Mouse (Mus musculus) neural tube, embryonic 11.5 days (tissue): Measurements from ENCODE around the gene Lrfn1. TPM values are rescaled to one million over a fixed set of nuclear protein-coding genes. Genes with fewer than 3 reads are reported as not detected.

ENCODE experiments used
- ATAC-seq: fragments of 200-750 bp; cut with Nextera tagmentation; 2 replicates; pipeline ENCODE4 v1.8.0; 2017; ENCODE audit warnings: moderate number of reproducible peaks, mild to moderate bottlenecking, moderate TSS enrichment, moderate library complexity; ENCODE audit not compliant: insufficient read depth, low FRiP score, low TSS enrichment
- DNase-seq: peaks from one replicate; pipeline ENCODE4 v3.0.0-alpha.2; 2015; ENCODE audit warnings: low spot score
- H3K27ac ChIP-seq: fragments of 300-500 bp; sonication (generic); 2 replicates; pipeline ENCODE4 v1.5.1; 2014; ENCODE audit warnings: low read depth, mild to moderate bottlenecking, low read length
- H3K27me3 ChIP-seq: fragments of 300-500 bp; sonication (generic); 2 replicates; pipeline ENCODE4 v1.6.1; 2014; ENCODE audit warnings: mild to moderate bottlenecking, low read length, mixed read lengths; ENCODE audit not compliant: control insufficient read depth, insufficient read depth
- H3K36me3 ChIP-seq: fragments of 300-500 bp; sonication (generic); 2 replicates; pipeline ENCODE4 v1.6.1; 2014; ENCODE audit warnings: mild to moderate bottlenecking, low read length, moderate library complexity, mixed read lengths; ENCODE audit not compliant: control insufficient read depth, insufficient read depth
- H3K4me1 ChIP-seq: fragments of 300-500 bp; sonication (generic); 2 replicates; pipeline ENCODE4 v1.6.1; 2014; ENCODE audit warnings: low read length, mixed read lengths; ENCODE audit not compliant: control insufficient read depth, insufficient read depth
- H3K4me2 ChIP-seq: fragments of 300-500 bp; sonication (generic); 2 replicates; pipeline ENCODE4 v1.6.1; 2014; ENCODE audit warnings: low read depth, mild to moderate bottlenecking, moderate library complexity
- H3K4me3 ChIP-seq: fragments of 300-500 bp; sonication (generic); 2 replicates; pipeline ENCODE4 v1.5.1; 2014; ENCODE audit warnings: low read depth, low read length
- H3K9ac ChIP-seq: fragments of 300-500 bp; sonication (generic); 2 replicates; pipeline ENCODE4 v1.6.1; 2014; ENCODE audit warnings: mild to moderate bottlenecking, low read length
- H3K9me3 ChIP-seq: fragments of 300-500 bp; sonication (generic); 2 replicates; pipeline ENCODE4 v1.6.1; 2016; ENCODE audit warnings: low read length; ENCODE audit not compliant: control insufficient read depth
- WGBS: fragments of 180-500 bp; shearing (Covaris S2); extraction: QIAGEN DNeasy Blood & Tissue Kit; methylation state at CpG from one replicate; pipeline ENCODE4 v1.1.7; 2014; 5-methylcytosine and 5-hydroxymethylcytosine counted together
- polyA plus RNA-seq: library from polyadenylated mRNA; unstranded; fragments of >200 nt; fragmentation: Nextera tagmentation; extraction: Ambion mirVana; gene quantifications from 2 replicates; pipeline ENCODE4 v1.2.1, GENCODE M21; 2014

The Lrfn1 gene
- polyA plus RNA-seq, 1 experiment from 2014 or later = 9.9 TPM

DNA sequence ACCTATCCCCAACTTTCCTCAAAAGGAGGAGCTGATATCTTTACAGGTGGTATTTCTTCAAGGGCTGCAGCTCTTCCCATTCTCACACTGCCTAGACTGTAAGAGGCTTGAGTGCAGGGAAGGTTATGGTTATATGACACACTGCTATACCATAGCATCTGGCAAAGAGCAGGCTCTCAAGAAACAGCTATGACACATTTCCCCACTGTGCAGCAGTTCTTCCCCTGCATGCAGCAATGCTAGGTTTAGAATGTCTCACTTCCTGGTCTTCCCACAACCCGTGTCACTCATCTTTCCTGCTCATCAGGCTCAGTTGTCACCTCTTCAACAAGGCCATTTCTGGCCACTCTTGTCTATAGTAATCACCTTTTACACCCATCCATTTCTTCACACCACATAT, 21.3 kb upstream of the Lrfn1 start:
- Histone ChIP-seq H3K27me3 (no peaks in the 10 kb centered on the region), H3K9me3 (no peaks in the 10 kb centered on the region), H3K4me3 (no peak overlapping the region), H3K27ac (no peak overlapping the region), H3K4me2 (no peak overlapping the region), H3K4me1 (peaks cover 12% of the 10 kb centered on the region), H3K36me3 (no peaks in the 10 kb centered on the region), H3K9ac (no peak overlapping the region)
- ATAC-seq = no peak
- no peak for DNase-seq
- WGBS = 96% methylated on average over 1 of the region's 1 CpGs

DNA sequence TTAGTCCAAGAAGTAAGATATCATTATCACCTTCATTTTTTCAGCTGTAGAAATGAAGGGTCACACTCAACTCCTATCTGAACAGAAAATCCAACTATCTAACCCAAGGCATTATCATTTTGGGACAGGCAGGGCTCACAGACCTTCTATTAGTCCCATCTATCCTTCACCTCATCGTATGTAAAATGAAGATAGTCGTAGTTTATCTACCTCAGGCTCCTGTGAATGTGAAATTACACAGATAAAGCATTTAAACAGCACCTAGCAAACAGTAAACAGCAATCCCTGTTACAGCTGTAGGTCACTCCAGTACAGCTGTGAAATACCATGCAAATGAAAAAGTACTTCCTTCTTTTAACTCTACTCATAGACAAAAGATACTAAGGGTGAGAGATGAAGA, 19.5 kb upstream of the Lrfn1 start:
- Histone ChIP-seq H3K4me2 (no peak overlapping the region), H3K27me3 (no peaks in the 10 kb centered on the region), H3K9me3 (no peaks in the 10 kb centered on the region), H3K27ac (no peak overlapping the region), H3K9ac (no peak overlapping the region), H3K36me3 (no peaks in the 10 kb centered on the region), H3K4me1 (peaks cover 13% of the 10 kb centered on the region), H3K4me3 (no peak overlapping the region)
- 90% methylated on average over 2 of the region's 2 CpGs for WGBS
- ATAC-seq (no peak), DNase-seq (no peak)

DNA sequence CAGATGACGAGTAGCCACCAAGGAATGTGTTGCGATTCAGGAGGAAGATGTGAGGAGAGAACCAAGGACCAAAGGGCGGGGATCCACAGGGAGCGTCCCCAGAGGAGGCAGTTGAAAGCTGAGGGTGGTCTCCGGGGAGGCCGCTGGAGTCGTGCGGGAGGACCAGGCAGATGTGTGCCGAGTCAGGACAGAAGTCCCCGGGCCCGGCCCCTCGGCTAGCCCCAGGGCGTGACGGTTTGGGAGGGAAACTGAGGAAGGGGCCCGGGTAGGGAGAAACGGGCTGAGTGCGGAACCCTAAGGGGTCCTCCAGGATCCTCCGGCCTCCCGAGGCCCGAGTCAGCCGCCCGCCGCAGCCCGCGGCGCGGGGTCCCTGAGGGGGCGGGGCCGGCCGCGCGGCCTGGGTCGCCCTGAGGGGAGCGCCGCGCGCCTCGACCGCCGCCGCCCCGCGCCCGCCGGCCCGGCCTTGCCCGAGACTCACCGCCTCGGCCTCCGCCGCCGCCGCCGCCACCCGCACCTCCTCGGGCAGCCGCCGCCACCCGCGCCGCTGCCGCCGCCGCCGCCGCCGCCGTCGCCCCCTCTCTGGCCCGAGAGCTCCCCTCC, 16.0 kb upstream of the Lrfn1 start:
- ATAC-seq (peak; percentile 54), DNase-seq (peak; percentile 32)
- H3K9me3 ChIP-seq = no peaks in the 10 kb centered on the region
- no peaks in the 10 kb centered on the region for H3K36me3 ChIP-seq
- H3K4me3 ChIP-seq = peak overlapping the region; percentile 65
- under 1% methylated on average over 42 of the region's 70 CpGs for WGBS
- H3K4me2 ChIP-seq = peak overlapping the region; percentile 55
- no peaks in the 10 kb centered on the region for H3K27me3 ChIP-seq
- H3K9ac ChIP-seq = peak overlapping the region; percentile 72
- H3K27ac ChIP-seq = no peak overlapping the region
- peaks cover 13% of the 10 kb centered on the region for H3K4me1 ChIP-seq

DNA sequence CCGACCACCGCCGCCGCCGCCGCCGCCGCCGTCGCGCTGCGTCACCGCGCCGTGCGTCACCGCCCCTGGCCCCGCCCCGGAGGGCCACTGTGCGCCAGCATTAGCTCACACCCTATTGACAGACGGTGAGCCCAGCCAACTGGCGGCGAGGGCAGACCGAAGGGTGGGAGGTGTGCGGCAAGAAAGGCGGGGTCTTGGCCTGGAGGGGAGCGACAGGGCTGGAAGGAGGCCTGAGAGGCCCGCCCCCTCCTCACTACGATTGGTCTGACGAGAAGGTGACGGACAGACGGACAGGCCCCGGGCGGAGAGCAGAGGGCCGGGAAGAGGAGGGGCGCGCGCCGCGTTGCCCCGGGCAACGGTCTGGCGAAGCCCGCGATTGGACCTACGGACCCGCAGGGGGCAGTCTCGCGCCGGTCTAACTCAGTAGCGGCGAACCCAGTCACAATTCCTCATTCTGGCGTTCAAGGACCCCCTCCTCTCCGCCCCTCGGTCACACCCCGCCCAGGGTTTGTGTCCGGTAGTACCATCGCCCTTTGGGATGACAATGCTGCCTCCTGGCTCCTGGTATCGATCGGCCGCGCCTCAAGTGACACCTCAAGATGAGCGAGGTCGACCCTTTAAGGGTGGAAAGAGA, 15.4 kb upstream of the Lrfn1 start:
- H3K9ac ChIP-seq = peak overlapping the region; percentile 72
- peak overlapping the region; percentile 65 for H3K4me3 ChIP-seq
- no peaks in the 10 kb centered on the region for H3K9me3 ChIP-seq
- no peaks in the 10 kb centered on the region for H3K36me3 ChIP-seq
- peak overlapping the region; percentile 48 for H3K4me2 ChIP-seq
- DNase-seq (peak; percentile 99), ATAC-seq (peak; percentile 97)
- under 1% methylated on average over 55 of the region's 64 CpGs for WGBS
- no peaks in the 10 kb centered on the region for H3K27me3 ChIP-seq
- peaks cover 13% of the 10 kb centered on the region for H3K4me1 ChIP-seq
- no peak overlapping the region; the same call in 1 of the 2 replicates for H3K27ac ChIP-seq

DNA sequence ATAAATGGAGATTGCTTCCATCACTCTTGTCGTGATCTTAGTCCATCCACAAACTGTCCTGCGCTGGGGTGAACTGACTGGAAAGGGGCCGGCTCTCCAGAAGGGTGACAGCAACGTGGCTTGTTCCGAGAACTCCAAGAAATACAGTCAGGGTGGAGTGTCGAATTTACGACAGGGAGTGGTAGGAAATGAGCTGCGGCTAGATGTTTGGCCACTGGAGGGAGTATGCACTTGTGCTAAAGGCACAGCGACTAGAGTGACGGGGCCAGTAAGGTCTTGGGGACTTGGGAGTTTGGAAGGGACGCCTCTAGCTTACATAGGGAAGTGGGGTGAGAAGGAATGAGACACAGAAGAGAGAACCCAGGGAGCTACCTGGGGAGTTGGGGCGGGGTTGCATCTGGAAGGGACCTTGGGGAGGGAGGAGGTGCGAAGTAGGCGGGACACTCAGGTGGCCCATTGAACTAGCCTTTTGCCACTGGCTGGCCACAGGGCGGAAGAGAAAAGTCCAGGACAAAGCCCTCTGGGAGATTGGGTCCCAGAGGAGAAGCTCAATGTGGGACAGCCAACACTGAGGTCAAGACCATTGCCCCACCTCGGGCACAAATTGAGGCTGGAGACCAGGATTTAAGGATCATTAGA, 14.7 kb upstream of the Lrfn1 start, which contains the start of gene Gmfg:
TSS of gene Gmfg (plus strand) at position 516 of the 639 bp plus-strand sequence.
- DNase-seq = peak; percentile 83
- no peaks in the 10 kb centered on the region for H3K36me3 ChIP-seq
- H3K9ac ChIP-seq = peak within 1 kb of the TSS; percentile 43
- no peaks in the 10 kb centered on the region for H3K27me3 ChIP-seq
- peak; percentile 61 for ATAC-seq
- no peak within 1 kb of the TSS; the same call in 1 of the 2 replicates for H3K27ac ChIP-seq
- 3% methylated on average over 16 of the region's 16 CpGs for WGBS
- H3K4me1 ChIP-seq = peaks cover 13% of the 10 kb centered on the region
- peak within 1 kb of the TSS; percentile 48 for H3K4me2 ChIP-seq
- H3K4me3 ChIP-seq = peak within 1 kb of the TSS; percentile 65
- H3K9me3 ChIP-seq = no peaks in the 10 kb centered on the region

DNA sequence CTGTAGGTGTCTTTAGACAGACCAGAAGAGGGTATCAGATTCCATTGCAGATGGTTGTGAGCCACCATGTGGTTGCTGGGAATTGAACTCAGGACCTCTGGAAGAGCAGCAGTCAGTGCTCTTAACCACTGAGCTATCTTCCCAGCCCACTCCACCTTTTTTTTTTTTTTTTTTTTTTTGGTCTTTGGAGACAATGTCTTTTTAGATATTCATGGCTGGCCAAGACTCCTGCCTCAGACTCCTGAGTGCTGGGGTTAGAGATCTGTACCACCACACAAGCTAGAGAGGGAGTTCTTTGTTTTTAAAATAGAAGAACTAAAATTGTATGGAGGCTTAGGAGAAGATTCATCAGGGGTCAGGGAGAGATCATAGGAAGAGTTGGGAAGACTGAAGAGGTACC, 13.8 kb upstream of the Lrfn1 start:
- DNase-seq (no peak), ATAC-seq (no peak)
- H3K9ac ChIP-seq = no peak overlapping the region
- H3K4me1 ChIP-seq = peaks cover 13% of the 10 kb centered on the region
- H3K27me3 ChIP-seq = no peaks in the 10 kb centered on the region
- H3K9me3 ChIP-seq = no peaks in the 10 kb centered on the region
- no peak overlapping the region for H3K4me3 ChIP-seq
- no peak overlapping the region for H3K27ac ChIP-seq
- H3K36me3 ChIP-seq = no peaks in the 10 kb centered on the region
- H3K4me2 ChIP-seq = no peak overlapping the region

DNA sequence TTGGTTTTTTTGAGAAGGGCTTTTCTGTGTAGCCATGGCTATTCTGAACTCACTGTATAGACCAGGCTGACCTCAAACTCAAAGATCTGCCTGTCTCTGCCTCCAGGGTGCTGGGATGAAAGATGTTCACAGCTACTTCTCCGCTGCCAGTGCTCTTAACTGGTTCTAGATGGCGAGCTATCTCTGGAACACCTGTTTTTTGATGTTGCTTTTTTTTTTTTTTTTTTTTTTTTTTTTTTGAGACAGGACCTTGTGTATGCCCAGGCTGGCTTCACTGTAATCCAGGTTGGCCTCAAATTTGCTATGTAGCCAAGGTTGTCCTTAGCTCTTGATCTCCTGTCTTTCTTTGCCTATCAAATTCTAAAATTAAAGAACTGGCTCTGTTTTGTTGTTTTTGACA, 13.0 kb upstream of the Lrfn1 start:
- H3K4me3 ChIP-seq = no peak overlapping the region
- H3K36me3 ChIP-seq = no peaks in the 10 kb centered on the region
- peaks cover 13% of the 10 kb centered on the region for H3K4me1 ChIP-seq
- DNase-seq (no peak), ATAC-seq (no peak)
- no peaks in the 10 kb centered on the region for H3K9me3 ChIP-seq
- no peak overlapping the region for H3K27ac ChIP-seq
- 79% methylated on average over 2 of the region's 2 CpGs for WGBS
- H3K4me2 ChIP-seq = no peak overlapping the region
- no peaks in the 10 kb centered on the region for H3K27me3 ChIP-seq
- H3K9ac ChIP-seq = no peak overlapping the region

DNA sequence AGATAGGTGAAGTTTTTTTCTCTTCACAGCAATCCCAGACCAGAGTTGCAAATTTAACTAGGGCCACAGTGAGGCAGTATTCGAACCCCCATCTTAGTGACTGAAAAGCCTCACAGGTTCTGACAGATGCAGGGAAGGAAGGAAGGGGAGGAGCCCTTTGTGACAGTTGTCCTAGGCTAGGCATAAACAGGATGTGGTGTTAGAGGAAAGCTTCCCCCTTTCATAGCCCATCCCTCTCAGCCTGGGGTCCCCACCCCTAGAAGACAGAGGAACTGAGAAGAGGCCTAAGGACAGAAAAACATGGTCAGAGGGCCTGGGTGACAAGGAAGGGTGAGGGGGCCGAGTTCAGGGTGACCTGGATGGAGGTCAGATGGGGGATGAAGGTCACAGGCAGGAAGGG, 11.0 kb upstream of the Lrfn1 start:
- no peaks in the 10 kb centered on the region for H3K4me1 ChIP-seq
- ATAC-seq = no peak
- H3K27ac ChIP-seq = no peak overlapping the region
- H3K9ac ChIP-seq = no peak overlapping the region
- DNase-seq = no peak
- H3K9me3 ChIP-seq = no peaks in the 10 kb centered on the region
- H3K4me3 ChIP-seq = no peak overlapping the region
- WGBS = 74% methylated on average over 2 of the region's 2 CpGs
- H3K27me3 ChIP-seq = no peaks in the 10 kb centered on the region; the same call in 1 of the 2 replicates
- H3K4me2 ChIP-seq = no peak overlapping the region
- H3K36me3 ChIP-seq = no peaks in the 10 kb centered on the region
